Comparison of ENCODE assay signal across 10 mouse cellular contexts in genomic region chr4:119241664-119242063, GRCm38 (mm10). TPM values are rescaled to one million over a fixed set of nuclear protein-coding genes. Genes with fewer than 3 reads are reported as not detected.
DNase-seq lines count a peak whose midpoint lies in the region; ATAC-seq and TF ChIP-seq lines count a peak whose summit lies in the region.
"Had no signal": no experiment of that assay in that cellular context is flagged by ENCODE, and none has a peak within 500 bp of the region (broad histone marks: within the 10 kb centered on the region; RNA-seq: fewer than 3 reads in every experiment).

No protein-coding gene starts in this region.

- H3K27me3 ChIP-seq in midbrain, postnatal 0 days (ENCODE audit: insufficient read depth, low read length), result no peaks in the 10 kb centered on the region
- no peaks in the 10 kb centered on the region for H3K27me3 ChIP-seq in midbrain, embryonic 13.5 days
- no peaks in the 10 kb centered on the region for H3K27me3 ChIP-seq in stomach, postnatal 0 days (ENCODE audit: control insufficient read depth, insufficient read depth, low read length)
- H3K27me3 ChIP-seq in hindbrain, embryonic 16.5 days (replicated peaks; ENCODE audit: control insufficient read depth, insufficient read depth, low read length), result no peaks in the 10 kb centered on the region
- H3K27me3 ChIP-seq: embryonic facial prominence, embryonic 13.5 days had no signal

- no peak overlapping the region for H3K4me3 ChIP-seq in midbrain, postnatal 0 days (ENCODE audit: low read depth, low read length)
- no peak overlapping the region for H3K4me3 ChIP-seq in midbrain, embryonic 13.5 days (replicated peaks)
- no peak overlapping the region for H3K4me3 ChIP-seq in left cerebral cortex, adult 2 months
- no peak overlapping the region for H3K4me3 ChIP-seq in stomach, postnatal 0 days (ENCODE audit: low read depth, low read length)
- H3K4me3 ChIP-seq in hindbrain, embryonic 16.5 days (ENCODE audit: low read length), result no peak overlapping the region
- H3K4me3 ChIP-seq: embryonic facial prominence, embryonic 13.5 days had no signal

- TF ChIP-seq EP300 in stomach, postnatal 0 days (optimal IDR thresholded peaks at IDR 0.05), result no peak

- H3K9me3 ChIP-seq in midbrain, postnatal 0 days (ENCODE audit: low read length), result no peaks in the 10 kb centered on the region
- no peaks in the 10 kb centered on the region for H3K9me3 ChIP-seq in midbrain, embryonic 13.5 days
- H3K9me3 ChIP-seq in stomach, postnatal 0 days (ENCODE audit: control insufficient read depth, low read length), result no peaks in the 10 kb centered on the region
- H3K9me3 ChIP-seq in hindbrain, embryonic 16.5 days (ENCODE audit: control insufficient read depth, low read length), result no peaks in the 10 kb centered on the region
- H3K9me3 ChIP-seq: embryonic facial prominence, embryonic 13.5 days had no signal

- intact Hi-C loops in left cerebral cortex, adult 2 months (cut with DNase I), result loop anchor here (5.0 to 10.0 kb wide), 4 partner anchors 173 to 883 kb away; partner anchors contain the start of genes Ccdc30, Foxj3 and Frg2f1

- ATAC-seq in midbrain, postnatal 0 days (ENCODE audit: low FRiP score), result no peak
- ATAC-seq in midbrain, embryonic 13.5 days, result no peak
- no peak for ATAC-seq in stomach, postnatal 0 days (ENCODE audit: low FRiP score, low TSS enrichment)
- ATAC-seq in hindbrain, embryonic 16.5 days, result no peak

- H3K4me2 ChIP-seq in midbrain, postnatal 0 days (ENCODE audit: low read depth, low read length, poor library complexity, severe bottlenecking), result no peak overlapping the region
- H3K4me2 ChIP-seq in midbrain, embryonic 13.5 days (replicated peaks), result no peak overlapping the region
- no peak overlapping the region for H3K4me2 ChIP-seq in stomach, postnatal 0 days (replicated peaks; ENCODE audit: low read depth)
- no peak overlapping the region for H3K4me2 ChIP-seq in hindbrain, embryonic 16.5 days (ENCODE audit: low read length)
- H3K4me2 ChIP-seq: embryonic facial prominence, embryonic 13.5 days had no signal

- no peaks in the 10 kb centered on the region for H3K4me1 ChIP-seq in midbrain, postnatal 0 days (ENCODE audit: insufficient read depth, low read length)
- H3K4me1 ChIP-seq in midbrain, embryonic 13.5 days (replicated peaks), result peaks cover 6% of the 10 kb centered on the region; the same call in 1 of the 2 replicates
- H3K4me1 ChIP-seq in stomach, postnatal 0 days (replicated peaks; ENCODE audit: control insufficient read depth, insufficient read depth), result no peaks in the 10 kb centered on the region
- no peaks in the 10 kb centered on the region; the same call in 1 of the 2 replicates for H3K4me1 ChIP-seq in hindbrain, embryonic 16.5 days (ENCODE audit: control insufficient read depth, insufficient read depth, low read depth, low read length)

- 88% methylated on average over 14 of the region's 14 CpGs for WGBS in midbrain, postnatal 0 days
- WGBS in midbrain, embryonic 13.5 days, result 90% methylated on average over 14 of the region's 14 CpGs
- WGBS in stomach, postnatal 0 days, result 85% methylated on average over 14 of the region's 14 CpGs
- 85% methylated on average over 14 of the region's 14 CpGs for WGBS in hindbrain, embryonic 16.5 days

- no peak overlapping the region for H3K27ac ChIP-seq in midbrain, postnatal 0 days (ENCODE audit: low read depth, low read length)
- H3K27ac ChIP-seq in midbrain, embryonic 13.5 days, result no peak overlapping the region
- no peak overlapping the region for H3K27ac ChIP-seq in left cerebral cortex, adult 2 months
- H3K27ac ChIP-seq in stomach, postnatal 0 days (replicated peaks), result no peak overlapping the region
- H3K27ac ChIP-seq in hindbrain, embryonic 16.5 days (ENCODE audit: low read depth, low read length), result no peak overlapping the region
- H3K27ac ChIP-seq: embryonic facial prominence, embryonic 13.5 days had no signal

- DNase-seq in cerebellum, postnatal 14 days, result peak; percentile 47 to 72
- DNase-seq in cerebellum, adult 11-12 months, result no peak
- DNase-seq in midbrain, postnatal 0 days (ENCODE audit: low spot score), result peak; percentile 44
- DNase-seq in left cerebral cortex, adult 2 months (ENCODE audit: extremely low spot score in 1 of 2, low spot score in 2 of 2), result peak; percentile 53 to 60
- peak; percentile 52 for DNase-seq in stomach, postnatal 0 days (ENCODE audit: low spot score)
- DNase-seq in urinary bladder, postnatal 10 days (ENCODE audit: low spot score), result no peak

- TF ChIP-seq CTCF in midbrain, postnatal 0 days (IDR thresholded peaks at IDR 0.05), result peak; percentile 69
- peak; percentile 67 for TF ChIP-seq CTCF in left cerebral cortex, adult 2 months (IDR thresholded peaks at IDR 0.05)
- TF ChIP-seq CTCF in stomach, postnatal 0 days (IDR thresholded peaks at IDR 0.05; ENCODE audit: low read depth), result peak; percentile 70

- H3K36me3 ChIP-seq in midbrain, postnatal 0 days (ENCODE audit: insufficient read depth, low read length), result peaks cover 42% of the 10 kb centered on the region
- peaks cover 75% of the 10 kb centered on the region for H3K36me3 ChIP-seq in midbrain, embryonic 13.5 days
- H3K36me3 ChIP-seq in stomach, postnatal 0 days (ENCODE audit: control insufficient read depth, insufficient read depth, low read length), result peaks cover 5% of the 10 kb centered on the region; the same call in 1 of the 2 replicates
- H3K36me3 ChIP-seq in hindbrain, embryonic 16.5 days (ENCODE audit: control insufficient read depth, insufficient read depth, low read length), result peaks cover 22% of the 10 kb centered on the region

- no peak overlapping the region for H3K9ac ChIP-seq in midbrain, postnatal 0 days (replicated peaks; ENCODE audit: low read length, poor library complexity, severe bottlenecking)
- H3K9ac ChIP-seq in midbrain, embryonic 13.5 days (replicated peaks), result no peak overlapping the region
- H3K9ac ChIP-seq in stomach, postnatal 0 days (ENCODE audit: low read length), result no peak overlapping the region
- no peak overlapping the region for H3K9ac ChIP-seq in hindbrain, embryonic 16.5 days (ENCODE audit: low read depth, low read length)
- H3K9ac ChIP-seq: embryonic facial prominence, embryonic 13.5 days had no signal

RNA-seq across cellular contexts. Expression of gene P3h1, which starts 8.9 kb away (rescaled TPM):
- 14.9 and 15.0 TPM in 2 replicates for total RNA-seq in midbrain, postnatal 0 days (2014; rRNA removed)
- polyA plus RNA-seq in midbrain, postnatal 0 days (2015; fragmentation: Nextera tagmentation; extraction: Ambion mirVana), result 9.8 and 10.2 TPM in 2 replicates
- polyA plus RNA-seq in midbrain, embryonic 13.5 days (2015; fragmentation: Nextera tagmentation; extraction: Ambion mirVana), result 8.1 and 9.9 TPM in 2 replicates
- total RNA-seq in left cerebral cortex, adult 2 months (2021), result 1 to 10 TPM; 8.0 to 8.9 TPM
- 17.0 and 19.7 TPM in 2 replicates for polyA plus RNA-seq in stomach, postnatal 0 days (2015; fragmentation: Nextera tagmentation; extraction: Ambion mirVana)
- polyA plus RNA-seq in hindbrain, embryonic 16.5 days (2015; fragmentation: Nextera tagmentation; extraction: Ambion mirVana), result 8.3 and 11.3 TPM in 2 replicates

RNA-seq across cellular contexts. Expression of gene AU022252, which starts 9.2 kb away (rescaled TPM):
- 13.6 and 30.0 TPM in 2 replicates for total RNA-seq in midbrain, postnatal 0 days (2014; rRNA removed)
- 20.1 and 22.1 TPM in 2 replicates for polyA plus RNA-seq in midbrain, postnatal 0 days (2015; fragmentation: Nextera tagmentation; extraction: Ambion mirVana)
- 30.2 and 34.4 TPM in 2 replicates for polyA plus RNA-seq in midbrain, embryonic 13.5 days (2015; fragmentation: Nextera tagmentation; extraction: Ambion mirVana)
- 10 to 100 TPM; 28.5 to 30.4 TPM for total RNA-seq in left cerebral cortex, adult 2 months (2021)
- 15.6 and 16.9 TPM in 2 replicates for polyA plus RNA-seq in stomach, postnatal 0 days (2015; fragmentation: Nextera tagmentation; extraction: Ambion mirVana)
- polyA plus RNA-seq in hindbrain, embryonic 16.5 days (2015; fragmentation: Nextera tagmentation; extraction: Ambion mirVana), result 23.3 and 24.5 TPM in 2 replicates

RNA-seq across cellular contexts. Expression of gene Cldn19, which starts 13.6 kb away (rescaled TPM):
- total RNA-seq in midbrain, postnatal 0 days (2014; rRNA removed), result 2.7 and 4.5 TPM in 2 replicates
- 0.75 and 0.77 TPM in 2 replicates for polyA plus RNA-seq in midbrain, postnatal 0 days (2015; fragmentation: Nextera tagmentation; extraction: Ambion mirVana)
- 0.55 and 1.3 TPM in 2 replicates for polyA plus RNA-seq in midbrain, embryonic 13.5 days (2015; fragmentation: Nextera tagmentation; extraction: Ambion mirVana)
- under 1 TPM; 0.18 to 0.30 TPM for total RNA-seq in left cerebral cortex, adult 2 months (2021)
- 0.07 TPM in 1 of 2 replicates, not detected in the other for polyA plus RNA-seq in stomach, postnatal 0 days (2015; fragmentation: Nextera tagmentation; extraction: Ambion mirVana)
- polyA plus RNA-seq in hindbrain, embryonic 16.5 days (2015; fragmentation: Nextera tagmentation; extraction: Ambion mirVana), result 0.81 and 1.1 TPM in 2 replicates
- polyA plus RNA-seq: neural tube, embryonic 11.5 days had no signal

RNA-seq across cellular contexts. Expression of gene Tmem269, which starts 23.6 kb away (rescaled TPM):
- 0.11 TPM in 1 of 2 replicates, not detected in the other for total RNA-seq in midbrain, postnatal 0 days (2014; rRNA removed)
- polyA plus RNA-seq in midbrain, postnatal 0 days (2015; fragmentation: Nextera tagmentation; extraction: Ambion mirVana), result 0.43 and 0.83 TPM in 2 replicates
- 0.34 and 0.36 TPM in 2 replicates for polyA plus RNA-seq in midbrain, embryonic 13.5 days (2015; fragmentation: Nextera tagmentation; extraction: Ambion mirVana)
- under 1 TPM; 0.44 to 0.57 TPM for total RNA-seq in left cerebral cortex, adult 2 months (2021)
- 0.07 and 0.10 TPM in 2 replicates for polyA plus RNA-seq in stomach, postnatal 0 days (2015; fragmentation: Nextera tagmentation; extraction: Ambion mirVana)
- 0.20 and 0.46 TPM in 2 replicates for polyA plus RNA-seq in hindbrain, embryonic 16.5 days (2015; fragmentation: Nextera tagmentation; extraction: Ambion mirVana)
- polyA plus RNA-seq: embryonic facial prominence, embryonic 13.5 days; neural tube, embryonic 11.5 days had no signal

RNA-seq across cellular contexts. Expression of gene Svbp, which starts 46.6 kb away (rescaled TPM):
- total RNA-seq in midbrain, postnatal 0 days (2014; rRNA removed), result 66.3 and 83.1 TPM in 2 replicates
- 196 and 200 TPM in 2 replicates for polyA plus RNA-seq in midbrain, postnatal 0 days (2015; fragmentation: Nextera tagmentation; extraction: Ambion mirVana)
- 227 and 237 TPM in 2 replicates for polyA plus RNA-seq in midbrain, embryonic 13.5 days (2015; fragmentation: Nextera tagmentation; extraction: Ambion mirVana)
- 10 to 100 TPM; 15.1 to 17.2 TPM for total RNA-seq in left cerebral cortex, adult 2 months (2021)
- 99.7 and 100 TPM in 2 replicates for polyA plus RNA-seq in stomach, postnatal 0 days (2015; fragmentation: Nextera tagmentation; extraction: Ambion mirVana)
- polyA plus RNA-seq in hindbrain, embryonic 16.5 days (2015; fragmentation: Nextera tagmentation; extraction: Ambion mirVana), result 197 and 201 TPM in 2 replicates

Comparison
In these comparisons a context has a peak if more than half of its experiments do, and no peak if none do; other contexts are left out.
1. DNase-seq: peak in cerebellum, postnatal 14 days (2 of 2), midbrain, postnatal 0 days (single experiment), left cerebral cortex, adult 2 months (2 of 2) and stomach, postnatal 0 days (single experiment); none in cerebellum, adult 11-12 months (single experiment) and urinary bladder, postnatal 10 days (single experiment).
2. Peak in every context shown above with its lines, with median percentiles within 50 percentile points of each other: CTCF ChIP-seq.